Mouse (Mus musculus) heart, postnatal 36 days (tissue): ENCODE data around the gene Syna. TPM values are rescaled to one million over a fixed set of nuclear protein-coding genes. Genes with fewer than 3 reads are reported as not detected.

Source experiments
- DNase-seq, 2 experiments: peaks; one replicate each; pipeline ENCODE4 v3.0.0; 2021 to 2022
- intact Hi-C: fragments of 180-260 bp; cut with DNase I; formaldehyde crosslinking; loops from one replicate; pipeline ENCODE4 v1.15.1; 2025
- total RNA-seq, 2 experiments: library from RNA; stranded (reverse); gene quantifications; 2 replicates each; pipeline ENCODE4 v1.2.3; 2021

The Syna gene
- total RNA-seq, result not detected

GRCm38 (mm10) chr5:134560071-134560449, at the start of gene Syna:
TSS of gene Syna (minus strand) at chr5:134560171.
- intact Hi-C loops, result no loop called here
- no peak for DNase-seq

DNA sequence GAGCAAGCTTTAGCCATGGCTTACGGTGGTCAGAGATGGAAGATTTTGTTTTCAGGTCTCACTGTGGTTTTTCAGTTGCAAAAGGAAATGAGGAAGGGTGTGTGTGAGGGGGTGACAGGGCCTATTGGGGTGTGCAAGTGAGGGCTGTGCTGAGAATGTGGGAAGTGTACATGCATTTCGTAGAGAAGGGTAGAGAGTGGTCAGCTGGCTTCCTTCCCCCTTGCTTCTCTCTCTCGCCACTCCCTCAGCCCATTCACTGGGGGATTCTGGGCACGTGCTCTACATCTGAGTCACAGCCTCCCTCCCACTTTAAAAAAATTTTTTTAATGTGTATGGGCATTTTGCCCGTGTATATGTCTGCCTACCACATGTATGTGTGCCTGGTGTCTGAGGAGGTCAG, 47.1 kb upstream of the Syna start:
- intact Hi-C loops, result no loop called here
- DNase-seq, result no peak

- intact Hi-C loops, result no loop called here
- no peak for DNase-seq
Observed at GRCm38 (mm10) chr5:134606314-134606713, 46.3 kb upstream of the Syna start.

- no peak for DNase-seq
- intact Hi-C loops, result no loop called here
Observed at GRCm38 (mm10) chr5:134604376-134604775, 44.4 kb upstream of the Syna start.

- DNase-seq, result peak in 1 of 2 experiments; percentile 29
- intact Hi-C loops, result no loop called here
Observed at GRCm38 (mm10) chr5:134597711-134598110, 37.7 kb upstream of the Syna start.

DNA sequence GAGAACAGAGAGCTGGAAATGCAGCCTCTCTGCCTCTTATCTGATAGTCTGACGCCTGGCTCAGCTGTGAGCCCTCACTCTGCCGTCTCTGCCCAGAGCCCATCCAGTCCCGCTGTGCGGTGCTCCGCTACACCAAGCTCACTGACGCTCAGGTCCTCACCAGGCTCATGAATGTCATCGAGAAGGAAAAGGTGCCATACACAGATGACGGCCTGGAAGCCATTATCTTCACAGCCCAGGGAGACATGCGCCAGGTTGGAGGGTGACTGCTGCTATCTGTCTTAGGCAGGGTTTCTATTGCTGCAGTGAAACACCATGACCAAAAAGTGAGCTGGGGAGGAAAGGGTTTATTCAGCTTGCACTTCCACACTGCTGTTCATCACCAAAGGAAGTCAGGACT, 33.1 kb upstream of the Syna start:
- intact Hi-C loops, result no loop called here
- no peak for DNase-seq

GRCm38 (mm10) chr5:134592026-134592581, 32.1 kb upstream of the Syna start:
- intact Hi-C loops, result no loop called here
- peak; percentile 28 to 49 for DNase-seq

GRCm38 (mm10) chr5:134589900-134590299, 29.9 kb upstream of the Syna start:
- no peak for DNase-seq
- intact Hi-C loops, result no loop called here

GRCm38 (mm10) chr5:134584798-134585197, 24.8 kb upstream of the Syna start:
- intact Hi-C loops, result loop anchor here (5.0 kb wide), 1 partner anchor 197 kb away; no protein-coding TSS in a partner anchor
- DNase-seq, result no peak

- intact Hi-C loops, result loop anchor here (2.0 to 5.0 kb wide), 2 partner anchors 89 to 197 kb away; no protein-coding TSS in a partner anchor
- DNase-seq, result no peak
Observed at GRCm38 (mm10) chr5:134583884-134584213, 23.9 kb upstream of the Syna start.

DNA sequence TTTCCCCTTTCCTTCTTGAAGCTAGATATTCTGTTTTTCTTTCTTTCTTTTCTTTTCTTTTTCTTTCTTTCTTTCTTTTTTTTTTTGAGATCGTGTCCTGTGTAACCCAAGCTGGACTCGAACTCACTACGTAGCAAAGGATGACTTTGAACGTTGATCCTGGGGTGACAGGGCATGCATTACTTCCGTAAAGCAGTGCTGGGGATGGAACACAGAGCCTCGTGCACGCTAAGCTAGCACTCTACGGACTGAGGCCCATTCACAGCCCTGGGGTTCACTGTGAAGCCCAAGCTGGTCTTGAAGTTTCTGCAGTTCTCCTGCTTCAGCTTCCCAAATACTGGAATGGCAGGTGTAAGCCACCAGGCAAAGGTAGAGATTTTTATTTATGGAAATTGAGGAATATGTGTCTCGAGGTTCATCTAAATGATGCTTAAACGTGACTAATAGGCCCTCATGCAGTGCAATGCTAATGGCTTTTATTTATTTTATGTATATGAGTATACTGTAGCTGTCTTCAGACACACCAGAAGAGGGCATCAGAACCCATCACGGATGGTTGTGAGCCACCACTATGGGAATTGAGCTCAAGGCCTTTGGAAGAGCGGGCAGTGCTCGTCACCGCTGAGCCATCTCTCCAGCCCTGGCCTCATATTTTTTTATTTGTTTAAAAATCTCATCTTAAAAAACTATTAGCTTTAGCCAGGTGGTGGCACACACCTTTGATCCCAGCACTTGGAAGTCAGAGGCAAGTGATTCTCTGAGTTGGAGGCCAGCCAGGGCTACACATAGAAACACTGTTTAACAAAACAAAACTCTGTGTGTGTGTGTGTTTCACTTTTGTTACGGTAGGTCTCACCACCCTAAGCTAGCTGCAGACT, 23.3 kb upstream of the Syna start:
- intact Hi-C loops, result loop anchor here (2.0 to 5.0 kb wide), 2 partner anchors 88 to 196 kb away; no protein-coding TSS in a partner anchor

DNA sequence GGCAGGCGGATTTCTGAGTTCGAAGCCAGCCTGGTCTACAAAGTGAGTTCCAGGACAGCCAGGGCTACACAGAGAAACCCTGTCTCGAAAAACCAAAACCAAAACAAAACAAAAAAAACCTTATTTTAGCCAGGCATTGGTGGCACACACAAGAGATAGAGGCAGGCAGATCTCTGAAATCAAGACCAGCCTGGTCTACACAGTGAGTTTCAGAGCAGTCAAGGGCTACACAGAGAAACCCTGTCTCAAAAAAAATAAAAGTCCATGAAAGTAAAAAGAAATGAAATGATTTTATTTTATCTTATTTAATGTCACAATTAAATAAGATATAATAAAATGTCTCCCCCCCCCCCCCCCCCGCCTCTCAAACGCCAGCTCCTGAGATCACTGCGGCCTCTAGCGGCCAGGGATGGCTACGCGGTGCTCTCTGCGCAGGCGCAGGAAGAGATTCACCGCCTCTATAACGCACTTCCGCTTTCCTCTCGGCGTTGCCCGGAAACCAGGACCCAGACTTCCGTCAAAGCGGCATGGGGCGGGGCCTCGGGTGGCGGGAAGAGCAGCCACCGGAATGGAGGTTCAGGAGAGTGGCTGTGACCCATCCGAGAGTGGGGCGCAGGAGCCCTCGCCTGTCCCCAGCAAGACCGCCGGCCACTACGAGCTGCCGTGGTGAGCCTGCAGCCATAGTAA, 22.4 kb upstream of the Syna start:
- DNase-seq, result peak; percentile 96 to 99
- intact Hi-C loops, result loop anchor here (1.0 to 5.0 kb wide), 3 partner anchors 74 to 195 kb away; no protein-coding TSS in a partner anchor

More for the DNA sequence above, 23.3 kb upstream of the Syna start:
- DNase-seq, result no peak

DNA sequence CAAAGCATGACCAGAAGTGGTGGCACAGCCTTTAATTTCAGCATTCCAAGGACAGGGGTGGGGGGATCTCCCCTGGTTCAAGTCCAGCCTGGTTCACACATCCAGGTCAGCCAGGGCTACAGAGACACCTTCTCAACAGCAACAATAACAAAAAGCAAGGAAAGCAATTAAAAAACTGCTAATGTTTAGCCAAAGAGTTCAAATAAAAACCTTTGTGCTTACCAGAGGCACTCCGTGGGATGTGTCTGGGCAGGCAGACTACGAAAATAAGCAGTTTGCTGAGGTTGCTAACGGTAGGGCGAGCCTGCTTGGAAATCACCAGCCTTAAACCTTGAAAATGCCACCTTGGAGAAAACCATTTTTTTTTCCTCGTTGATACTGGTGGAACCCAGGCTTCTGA, 21.2 kb upstream of the Syna start, which contains the start of gene Rfc2:
Rfc2 (plus strand) TSS at position 221 of the 400 bp plus-strand sequence.
- no peak for DNase-seq
- intact Hi-C loops, result loop anchor here (2.0 to 5.0 kb wide), 2 partner anchors 80 to 194 kb away; no protein-coding TSS in a partner anchor

GRCm38 (mm10) chr5:134579135-134579534, 19.2 kb upstream of the Syna start:
- DNase-seq, result no peak
- intact Hi-C loops, result no loop called here

DNA sequence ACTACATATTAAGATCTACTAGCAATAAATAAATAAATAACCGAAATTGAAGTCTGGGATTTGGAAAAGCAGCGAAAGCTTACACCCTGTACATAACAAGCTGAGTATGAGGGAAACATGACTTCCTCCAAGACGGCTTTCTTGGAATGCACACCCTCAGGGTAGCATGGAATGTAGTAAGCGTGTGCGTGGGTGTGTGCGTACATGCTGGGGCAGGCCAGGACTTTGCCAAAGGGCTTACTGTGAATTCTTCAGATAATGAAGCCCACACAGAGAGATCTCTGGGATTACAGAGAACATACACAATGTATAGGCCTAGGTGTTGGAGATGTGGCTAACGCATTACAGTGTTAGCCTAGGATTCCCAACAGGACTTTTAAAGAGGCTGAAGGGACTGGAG, 17.6 kb upstream of the Syna start:
- intact Hi-C loops, result no loop called here
- DNase-seq, result no peak

- DNase-seq, result no peak
- intact Hi-C loops, result no loop called here
Observed at GRCm38 (mm10) chr5:134576517-134577220, 16.7 kb upstream of the Syna start.

DNA sequence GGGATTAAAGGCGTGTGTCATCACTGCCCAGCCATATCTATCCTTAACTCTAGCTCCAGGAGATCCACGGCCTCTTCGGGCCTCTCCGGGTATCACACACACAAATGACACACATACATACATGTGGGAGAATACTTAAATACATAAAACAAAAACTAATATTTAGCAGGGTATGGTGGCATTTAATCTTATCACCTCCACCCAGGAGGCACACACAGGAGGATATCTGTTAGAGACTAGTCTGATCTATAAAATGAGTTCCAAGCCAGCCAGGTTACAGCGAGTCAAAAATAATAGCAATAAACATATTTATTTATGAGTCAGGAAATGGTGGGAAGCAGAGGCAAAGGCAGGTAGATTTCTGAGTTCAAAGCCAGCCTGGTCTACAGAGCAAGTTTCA, 15.9 kb upstream of the Syna start:
- intact Hi-C loops, result no loop called here
- DNase-seq, result no peak

GRCm38 (mm10) chr5:134572508-134573214, 12.7 kb upstream of the Syna start:
- DNase-seq, result peak; percentile 19 to 29
- intact Hi-C loops, result loop anchor here (1.0 kb wide), 1 partner anchor 20 kb away; the partner anchor contains the start of gene Clip2

GRCm38 (mm10) chr5:134571730-134572507, 11.9 kb upstream of the Syna start:
- intact Hi-C loops, result loop anchor here (1.0 kb wide), 1 partner anchor 20 kb away; the partner anchor contains the start of gene Clip2
- DNase-seq, result peak; percentile 49 to 56
